Mouse (Mus musculus) bone marrow macrophage, adult 2 months (primary cell): ENCODE measurements around the gene Lrch4.

Experiments used
- CTCF ChIP-seq: IDR thresholded peaks from 2 replicates; pipeline ENCODE4 v1.5.1; 2012; ENCODE audit warnings: low read depth, mild to moderate bottlenecking, low read length, moderate library complexity
- POLR2A ChIP-seq: IDR thresholded peaks from 2 replicates; pipeline ENCODE4 v1.6.1; 2012; ENCODE audit warnings: mild to moderate bottlenecking, low read depth, low read length, borderline replicate concordance

DNA sequence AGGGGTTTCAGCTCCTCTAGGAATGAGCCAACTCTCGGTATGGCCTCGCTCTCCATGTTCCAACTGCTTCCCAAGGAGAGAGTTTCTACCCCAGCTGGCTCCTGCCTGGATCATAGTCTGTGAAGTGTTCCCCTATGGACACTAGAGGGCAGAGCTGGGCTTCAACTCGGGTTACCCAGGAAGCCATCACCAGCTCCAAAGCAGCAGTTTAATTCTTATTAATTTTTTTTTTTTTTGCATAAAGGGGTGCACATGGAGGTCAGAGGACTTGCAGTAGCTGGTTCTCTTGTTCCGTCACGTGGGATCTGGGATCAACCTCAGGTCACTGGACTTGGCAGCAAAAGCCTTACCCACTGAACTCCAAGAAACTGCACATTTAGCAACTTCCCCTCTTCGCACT is 28.1 kb downstream of the Lrch4 start:
- TF ChIP-seq POLR2A (no peak), CTCF (peak; percentile 75)
